Mouse (Mus musculus) ES-E14 (cell line): ENCODE measurements at regions not wholly inside any gene's neighbourhood (a gene's known extent, or its start where the extent isn't known, plus 50 kb on each side); places are given as distances from the start of the nearest gene placed in this dataset.

Source experiments
- DNase-seq: peaks from one replicate; pipeline ENCODE4 v3.0.0-alpha.2; 2013; ENCODE audit warnings: low read depth, low spot score
- H3K27ac ChIP-seq: 2 replicates; pipeline ENCODE4 v1.5.1; 2012; ENCODE audit warnings: low read depth, mild to moderate bottlenecking, low read length, moderate library complexity, mixed read lengths; ENCODE audit not compliant: poor library complexity, insufficient read depth, severe bottlenecking
- H3K36me3 ChIP-seq: 2 replicates; pipeline ENCODE4 v1.6.1; 2012; ENCODE audit warnings: mild to moderate bottlenecking, low read length, moderate library complexity, mixed read lengths; ENCODE audit not compliant: control insufficient read depth, poor library complexity, insufficient read depth, severe bottlenecking
- H3K4me1 ChIP-seq, 2 experiments: fragments of 150-350 bp in 1 of 2; sonication (generic) in 1 of 2; 2 replicates each; pipeline ENCODE4 v1.6.1; 2012; ENCODE audit warnings: low read length in 2 of 2, mild to moderate bottlenecking in 1 of 2, mixed read lengths in 1 of 2; ENCODE audit not compliant: control insufficient read depth in 2 of 2, insufficient read depth in 2 of 2, poor library complexity in 1 of 2
- H3K4me3 ChIP-seq, 2 experiments: fragments of 150-350 bp in 1 of 2; sonication (generic) in 1 of 2; 2 replicates each; pipeline ENCODE4 v1.5.1; 2012; ENCODE audit warnings: low read length in 2 of 2, low read depth in 1 of 2, mild to moderate bottlenecking in 1 of 2, mixed read lengths in 1 of 2; ENCODE audit not compliant: insufficient read depth in 1 of 2, poor library complexity in 1 of 2, severe bottlenecking in 1 of 2
- H3K9ac ChIP-seq: 2 replicates; pipeline ENCODE4 v1.6.1; 2012; ENCODE audit warnings: low read depth, mild to moderate bottlenecking, low read length, mixed read lengths; ENCODE audit not compliant: poor library complexity, insufficient read depth, severe bottlenecking
- H3K9me3 ChIP-seq: fragments of 150-350 bp; sonication (generic); 2 replicates; pipeline ENCODE4 v1.6.1; 2012; ENCODE audit warnings: low read depth, mild to moderate bottlenecking, low read length; ENCODE audit not compliant: control insufficient read depth, insufficient read depth
- CHD2 ChIP-seq: IDR thresholded peaks from 2 replicates; pipeline ENCODE4 v1.6.1; 2014; ENCODE audit warnings: mild to moderate bottlenecking, low read depth, low read length, inconsistent platforms
- HCFC1 ChIP-seq: IDR thresholded peaks from 2 replicates; pipeline ENCODE4 v1.6.1; 2012; ENCODE audit warnings: low read length, inconsistent platforms, borderline replicate concordance; ENCODE audit not compliant: insufficient read depth
- MAFK ChIP-seq: IDR thresholded peaks from 2 replicates; pipeline ENCODE4 v1.6.1; 2014; ENCODE audit warnings: mild to moderate bottlenecking, low read depth, low read length, inconsistent platforms; ENCODE audit not compliant: insufficient read depth
- ZC3H11A ChIP-seq: IDR thresholded peaks from 2 replicates; pipeline ENCODE4 v1.6.1; 2012; ENCODE audit warnings: low read depth, mild to moderate bottlenecking, inconsistent platforms, low read length, borderline replicate concordance
- ZNF384 ChIP-seq: IDR thresholded peaks from 2 replicates; pipeline ENCODE4 v1.6.1; 2012; ENCODE audit warnings: low read depth, low read length, inconsistent platforms
- in situ Hi-C, 2 experiments: fragments of 600-800 bp; cut with MboI; formaldehyde crosslinking; loops; one replicate each; pipeline ENCODE4 v1.15.1; 2025; ENCODE audit warnings: low sequenced_read_pairs in 2 of 2, inconsistent platforms in 1 of 2; ENCODE audit not compliant: unreplicated experiment in 2 of 2

DNA sequence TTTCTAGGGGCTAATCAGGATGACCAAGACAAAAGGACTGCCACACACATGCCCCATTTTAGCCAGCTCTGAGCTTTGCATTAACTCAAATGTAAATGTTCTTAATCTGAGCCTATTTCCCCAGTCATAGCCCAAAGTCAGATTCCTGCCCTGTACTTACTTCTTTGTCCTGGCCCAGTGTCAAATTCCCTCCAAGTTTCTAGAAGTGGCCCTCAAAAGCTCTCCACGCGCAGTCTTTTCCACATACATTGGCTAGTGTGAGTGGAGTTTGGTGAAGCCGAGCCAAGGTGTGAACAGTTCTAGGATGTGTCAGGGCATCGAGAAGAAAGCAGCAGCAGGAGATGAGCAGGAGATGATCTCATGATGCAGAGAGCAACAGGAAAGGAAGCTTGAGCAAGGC lies 197.1 kb upstream of the Gmds start:
- in situ Hi-C loops: no loop called here
- Histone ChIP-seq H3K4me3 (no peak overlapping the region), H3K4me1 (no peaks in the 10 kb centered on the region), H3K27ac (no peak overlapping the region), H3K9me3 (no peaks in the 10 kb centered on the region), H3K36me3 (no peaks in the 10 kb centered on the region), H3K9ac (no peak overlapping the region)
- TF ChIP-seq CHD2: no peak
- TF ChIP-seq HCFC1: no peak
- no peak for TF ChIP-seq MAFK
- TF ChIP-seq ZC3H11A: no peak
- TF ChIP-seq ZNF384: no peak
- DNase-seq: no peak

DNA sequence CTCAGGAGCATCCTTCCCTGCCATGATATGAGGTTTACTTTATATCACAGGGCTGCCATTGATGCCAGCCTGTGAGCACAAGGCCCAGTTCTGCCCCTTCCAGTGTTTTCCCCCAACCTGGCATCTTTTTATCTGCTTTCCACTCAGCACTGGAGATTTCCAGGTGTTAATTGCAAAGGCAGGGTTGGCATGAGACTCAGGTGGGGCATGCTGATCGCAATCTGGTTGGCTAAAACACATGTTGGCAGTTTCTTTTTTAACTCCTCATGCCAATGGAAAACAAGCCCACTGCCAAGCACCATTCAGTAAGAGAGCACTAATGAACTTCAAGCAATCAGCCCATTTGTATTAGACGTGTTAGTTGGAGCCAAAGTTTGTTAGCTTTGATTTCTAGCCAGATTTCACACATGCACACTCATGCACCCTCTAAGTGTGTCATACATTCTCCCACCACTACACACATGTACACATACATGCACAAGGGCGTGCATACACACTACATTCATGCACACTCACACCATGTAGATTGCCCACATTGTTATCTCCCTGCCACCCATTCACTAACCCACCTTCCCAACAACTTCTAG lies 192.5 kb upstream of the Gmds start:
- in situ Hi-C loops: no loop called here

GRCm38 (mm10) chr13:32518611-32519344 lies 180.2 kb upstream of the Gmds start:
- DNase-seq: no peak
- H3K4me3 ChIP-seq: no peak overlapping the region
- no peaks in the 10 kb centered on the region for H3K36me3 ChIP-seq
- in situ Hi-C loops: no loop called here
- H3K9ac ChIP-seq: no peak overlapping the region
- no peaks in the 10 kb centered on the region for H3K9me3 ChIP-seq
- no peak for TF ChIP-seq HCFC1
- TF ChIP-seq ZNF384: no peak
- 0 out of 2 replicates have a peak, but pooled peaks have one; percentile 8 for TF ChIP-seq MAFK
- H3K4me1 ChIP-seq: no peaks in the 10 kb centered on the region
- no peak overlapping the region for H3K27ac ChIP-seq

More for the DNA sequence above, 192.5 kb upstream of the Gmds start:
- no peak overlapping the region for H3K4me3 ChIP-seq
- H3K9ac ChIP-seq: no peak overlapping the region
- no peak for TF ChIP-seq ZC3H11A
- TF ChIP-seq CHD2: no peak
- TF ChIP-seq HCFC1: no peak
- no peak for TF ChIP-seq MAFK
- no peak for TF ChIP-seq ZNF384
- H3K36me3 ChIP-seq: no peaks in the 10 kb centered on the region
- no peaks in the 10 kb centered on the region for H3K4me1 ChIP-seq
- no peak for DNase-seq
- H3K9me3 ChIP-seq: no peaks in the 10 kb centered on the region
- no peak overlapping the region for H3K27ac ChIP-seq

GRCm38 (mm10) chr13:32517514-32517913 lies 179.0 kb upstream of the Gmds start:
- no peak overlapping the region for H3K4me3 ChIP-seq
- no peak for TF ChIP-seq HCFC1
- no peak for TF ChIP-seq CHD2
- TF ChIP-seq ZC3H11A: no peak
- no peak for TF ChIP-seq ZNF384
- TF ChIP-seq MAFK: no peak
- H3K9me3 ChIP-seq: no peaks in the 10 kb centered on the region
- DNase-seq: no peak
- H3K4me1 ChIP-seq: no peaks in the 10 kb centered on the region
- H3K27ac ChIP-seq: no peak overlapping the region
- in situ Hi-C loops: no loop called here
- H3K36me3 ChIP-seq: no peaks in the 10 kb centered on the region
- no peak overlapping the region for H3K9ac ChIP-seq
